Mouse (Mus musculus) ES-E14 (cell line): ENCODE measurements around the gene Lrch3. TPM values are rescaled to one million over a fixed set of nuclear protein-coding genes. Genes with fewer than 3 reads are reported as not detected.

Experiments
- DNase-seq: peaks from one replicate; pipeline ENCODE4 v3.0.0-alpha.2; 2013; ENCODE audit warnings: low read depth, low spot score
- H3K27ac ChIP-seq: 2 replicates; pipeline ENCODE4 v1.5.1; 2012; ENCODE audit warnings: low read depth, mild to moderate bottlenecking, low read length, moderate library complexity, mixed read lengths; ENCODE audit not compliant: poor library complexity, insufficient read depth, severe bottlenecking
- H3K36me3 ChIP-seq: 2 replicates; pipeline ENCODE4 v1.6.1; 2012; ENCODE audit warnings: mild to moderate bottlenecking, low read length, moderate library complexity, mixed read lengths; ENCODE audit not compliant: control insufficient read depth, poor library complexity, insufficient read depth, severe bottlenecking
- H3K4me1 ChIP-seq, 2 experiments: fragments of 150-350 bp in 1 of 2; sonication (generic) in 1 of 2; 2 replicates each; pipeline ENCODE4 v1.6.1; 2012; ENCODE audit warnings: low read length in 2 of 2, mild to moderate bottlenecking in 1 of 2, mixed read lengths in 1 of 2; ENCODE audit not compliant: control insufficient read depth in 2 of 2, insufficient read depth in 2 of 2, poor library complexity in 1 of 2
- H3K4me3 ChIP-seq, 2 experiments: fragments of 150-350 bp in 1 of 2; sonication (generic) in 1 of 2; 2 replicates each; pipeline ENCODE4 v1.5.1; 2012; ENCODE audit warnings: low read length in 2 of 2, low read depth in 1 of 2, mild to moderate bottlenecking in 1 of 2, mixed read lengths in 1 of 2; ENCODE audit not compliant: insufficient read depth in 1 of 2, poor library complexity in 1 of 2, severe bottlenecking in 1 of 2
- H3K9ac ChIP-seq: 2 replicates; pipeline ENCODE4 v1.6.1; 2012; ENCODE audit warnings: low read depth, mild to moderate bottlenecking, low read length, mixed read lengths; ENCODE audit not compliant: poor library complexity, insufficient read depth, severe bottlenecking
- H3K9me3 ChIP-seq: fragments of 150-350 bp; sonication (generic); 2 replicates; pipeline ENCODE4 v1.6.1; 2012; ENCODE audit warnings: low read depth, mild to moderate bottlenecking, low read length; ENCODE audit not compliant: control insufficient read depth, insufficient read depth
- CHD2 ChIP-seq: IDR thresholded peaks from 2 replicates; pipeline ENCODE4 v1.6.1; 2014; ENCODE audit warnings: mild to moderate bottlenecking, low read depth, low read length, inconsistent platforms
- HCFC1 ChIP-seq: IDR thresholded peaks from 2 replicates; pipeline ENCODE4 v1.6.1; 2012; ENCODE audit warnings: low read length, inconsistent platforms, borderline replicate concordance; ENCODE audit not compliant: insufficient read depth
- MAFK ChIP-seq: IDR thresholded peaks from 2 replicates; pipeline ENCODE4 v1.6.1; 2014; ENCODE audit warnings: mild to moderate bottlenecking, low read depth, low read length, inconsistent platforms; ENCODE audit not compliant: insufficient read depth
- ZC3H11A ChIP-seq: IDR thresholded peaks from 2 replicates; pipeline ENCODE4 v1.6.1; 2012; ENCODE audit warnings: low read depth, mild to moderate bottlenecking, inconsistent platforms, low read length, borderline replicate concordance
- ZNF384 ChIP-seq: IDR thresholded peaks from 2 replicates; pipeline ENCODE4 v1.6.1; 2012; ENCODE audit warnings: low read depth, low read length, inconsistent platforms
- in situ Hi-C, 2 experiments: fragments of 600-800 bp; cut with MboI; formaldehyde crosslinking; loops; one replicate each; pipeline ENCODE4 v1.15.1; 2025; ENCODE audit warnings: low sequenced_read_pairs in 2 of 2, inconsistent platforms in 1 of 2; ENCODE audit not compliant: unreplicated experiment in 2 of 2
- total RNA-seq: library from RNA; depleted of rRNA; stranded (reverse); fragments of 300-350 nt; gene quantifications from 2 replicates; pipeline ENCODE4 v1.2.3, GENCODE M21; 2012

Lrch3 gene
- total RNA-seq, 1 experiment = 11.0 TPM

DNA sequence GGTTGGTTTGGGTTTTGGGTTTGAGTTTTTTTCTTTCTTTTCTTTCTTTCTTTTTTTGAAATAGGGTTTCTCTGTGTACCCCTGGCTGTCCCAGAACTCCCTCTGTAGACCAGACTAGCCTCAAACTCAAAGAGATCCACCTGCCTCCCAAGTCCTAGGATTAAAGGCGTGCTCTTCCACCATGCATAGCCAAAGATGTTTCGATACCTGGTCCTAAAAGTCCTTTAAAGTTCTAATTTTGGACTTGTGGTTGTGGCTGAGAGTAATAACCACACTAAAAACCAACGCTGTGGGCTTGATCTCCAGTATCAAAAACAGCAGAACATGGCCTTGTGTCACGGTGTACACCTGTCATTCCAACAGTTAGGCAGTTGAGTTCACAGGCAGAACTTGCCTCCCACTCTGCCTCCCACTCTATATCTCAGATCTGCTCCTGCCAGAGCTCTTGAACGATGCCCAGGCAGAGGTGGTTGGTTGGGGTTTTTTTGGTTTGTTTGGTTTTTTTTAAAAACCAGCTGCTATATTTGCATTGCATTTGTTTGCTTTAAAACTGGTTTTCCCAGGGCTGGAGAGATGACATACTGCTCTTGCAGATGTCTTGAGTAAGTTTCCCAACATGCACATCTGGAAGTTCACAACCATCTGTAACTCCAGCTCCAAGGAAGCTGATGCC is 103.9 kb downstream of the Lrch3 start:
- H3K9ac ChIP-seq = no peak overlapping the region
- no peak for DNase-seq
- TF ChIP-seq CHD2 = no peak
- no peak for TF ChIP-seq ZNF384
- no peak for TF ChIP-seq ZC3H11A
- no peak for TF ChIP-seq HCFC1
- TF ChIP-seq MAFK = no peak
- no peak overlapping the region for H3K27ac ChIP-seq
- H3K4me1 ChIP-seq = no peaks in the 10 kb centered on the region
- in situ Hi-C loops = no loop called here
- no peaks in the 10 kb centered on the region for H3K9me3 ChIP-seq
- H3K4me3 ChIP-seq = no peak overlapping the region
- H3K36me3 ChIP-seq = peaks cover 11% of the 10 kb centered on the region

DNA sequence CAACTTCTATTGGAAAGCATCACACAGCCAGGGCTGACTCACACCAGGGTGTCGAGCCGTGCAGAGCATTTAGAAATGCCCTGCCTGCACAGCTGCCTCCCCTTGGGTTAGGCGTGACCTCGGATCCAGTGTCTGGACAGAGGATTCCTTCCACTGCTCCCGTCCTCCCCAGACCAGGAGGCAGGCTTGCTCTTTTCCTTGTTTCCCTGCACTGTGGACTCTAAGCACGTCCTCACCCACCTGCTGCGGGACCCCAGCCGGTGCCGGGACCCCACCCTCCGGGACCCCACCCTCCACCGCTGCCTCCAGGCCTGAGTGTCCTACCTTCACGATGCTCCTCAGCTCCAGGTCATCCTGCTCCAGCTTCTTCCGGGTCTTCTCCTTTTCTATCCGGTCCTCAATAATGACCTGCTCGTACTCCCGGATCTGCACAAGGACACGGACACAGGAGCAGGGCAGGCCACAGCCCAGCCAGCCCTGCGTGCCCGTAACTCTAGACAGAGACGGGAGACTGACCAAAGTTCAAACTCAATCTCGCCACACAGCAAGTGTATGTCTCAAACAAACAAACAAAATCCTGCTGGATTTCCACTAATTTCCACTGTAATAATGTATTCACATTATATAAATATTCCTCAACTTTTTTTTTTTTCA is 105.3 kb downstream of the Lrch3 start:
- Histone ChIP-seq H3K9ac (no peak overlapping the region), H3K4me1 (no peaks in the 10 kb centered on the region), H3K36me3 (peaks cover 5% of the 10 kb centered on the region; the same call in 1 of the 2 replicates), H3K4me3 (peak overlapping the region in 1 of 2 experiments; percentile 5; a peak in 1 of 4 replicates), H3K9me3 (no peaks in the 10 kb centered on the region), H3K27ac (peak overlapping the region; percentile 26; the same call in 1 of the 2 replicates)
- DNase-seq = peak; percentile 19
- no peak for TF ChIP-seq HCFC1
- in situ Hi-C loops = no loop called here

DNA sequence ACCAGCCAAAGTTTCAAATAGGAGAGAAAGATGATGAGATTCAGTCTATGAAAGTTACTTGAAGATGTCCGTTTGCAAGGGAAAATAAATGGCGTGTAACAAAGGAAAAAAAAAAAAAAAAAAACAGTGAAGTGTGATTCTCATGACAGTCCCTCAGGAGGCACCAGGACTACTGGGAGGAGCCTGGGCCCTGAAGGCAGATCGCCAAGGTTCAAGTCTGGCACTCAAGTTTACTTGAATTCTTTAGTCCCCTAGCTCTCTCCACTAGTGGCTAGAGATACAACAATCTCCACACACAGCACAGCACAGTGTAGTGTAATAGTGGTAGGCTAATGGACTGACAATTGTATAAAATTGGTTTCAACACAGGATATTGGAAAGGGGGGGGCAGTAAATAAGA is 107.5 kb downstream of the Lrch3 start:
- H3K4me1 ChIP-seq = no peaks in the 10 kb centered on the region
- TF ChIP-seq MAFK (no peak), ZNF384 (no peak), ZC3H11A (no peak), CHD2 (no peak), HCFC1 (no peak)
- peaks cover 5% of the 10 kb centered on the region; the same call in 1 of the 2 replicates for H3K36me3 ChIP-seq
- DNase-seq = no peak
- H3K27ac ChIP-seq = no peak overlapping the region
- in situ Hi-C loops = no loop called here
- no peak overlapping the region for H3K4me3 ChIP-seq
- H3K9me3 ChIP-seq = no peaks in the 10 kb centered on the region
- H3K9ac ChIP-seq = no peak overlapping the region

DNA sequence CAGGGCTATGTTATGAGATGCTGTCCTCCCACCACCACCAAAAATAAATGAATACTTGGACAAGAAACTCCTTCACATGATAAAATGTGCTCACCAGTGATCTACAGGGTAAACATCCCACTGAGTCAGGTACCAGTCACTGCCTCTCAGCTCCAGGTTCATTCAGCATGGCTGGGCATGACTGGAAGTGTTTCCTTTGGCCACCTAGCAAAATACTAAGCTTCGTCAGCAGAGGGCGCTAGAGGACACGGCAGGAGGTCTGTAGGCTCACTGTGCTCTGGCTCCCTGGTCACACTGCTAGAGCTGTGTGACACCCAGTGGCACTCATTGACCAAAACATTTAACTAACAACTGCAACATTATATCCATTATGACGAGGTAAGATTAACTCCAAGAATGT is 109.8 kb downstream of the Lrch3 start:
- H3K27ac ChIP-seq = no peak overlapping the region
- no peaks in the 10 kb centered on the region; the same call in 1 of the 2 replicates for H3K36me3 ChIP-seq
- no peaks in the 10 kb centered on the region for H3K4me1 ChIP-seq
- no peak for TF ChIP-seq ZNF384
- TF ChIP-seq ZC3H11A = peak; percentile 57; the same call in 1 of the 2 replicates
- TF ChIP-seq CHD2 = no peak
- TF ChIP-seq MAFK = 0 out of 2 replicates have a peak, but pooled peaks have one; percentile 25
- TF ChIP-seq HCFC1 = 0 out of 2 replicates have a peak, but pooled peaks have one; percentile 33
- no peaks in the 10 kb centered on the region for H3K9me3 ChIP-seq
- in situ Hi-C loops = no loop called here
- DNase-seq = peak; percentile 86
- H3K9ac ChIP-seq = no peak overlapping the region
- no peak overlapping the region for H3K4me3 ChIP-seq
